In the genomic region with DNA sequence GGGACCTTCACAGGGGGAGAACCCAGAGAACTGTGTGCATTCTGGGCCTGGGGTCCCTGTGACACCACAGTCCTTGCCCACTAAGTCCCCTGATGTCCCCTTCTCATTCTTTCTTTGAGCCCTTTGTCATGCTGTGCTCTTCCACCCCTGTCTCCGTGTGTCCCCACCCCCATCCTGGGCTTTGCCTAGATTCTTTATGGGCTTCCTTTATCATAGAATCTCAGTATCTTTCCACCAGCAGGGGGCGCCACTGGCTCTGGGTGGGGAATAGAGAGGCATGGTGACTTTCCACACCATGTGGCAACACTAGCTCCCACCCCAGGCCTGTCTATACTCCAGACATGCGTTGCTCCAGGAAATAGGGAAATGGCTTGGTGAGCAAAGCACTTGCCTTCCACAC, we compare ENCODE assay signal across 8 mouse cellular contexts. TPM values are rescaled to one million over a fixed set of nuclear protein-coding genes. Genes with fewer than 3 reads are reported as not detected.
DNase-seq lines count a peak whose midpoint lies in the region; ATAC-seq and TF ChIP-seq lines count a peak whose summit lies in the region.

No protein-coding gene starts in this region.

- no peaks in the 10 kb centered on the region for H3K9me3 ChIP-seq in CH12.LX (replicated peaks; ENCODE audit: low read length)
- H3K9me3 ChIP-seq in forebrain, embryonic 11.5 days (ENCODE audit: control insufficient read depth, low read length): no peaks in the 10 kb centered on the region
- no peaks in the 10 kb centered on the region for H3K9me3 ChIP-seq in heart, embryonic 16.5 days (replicated peaks; ENCODE audit: control insufficient read depth, low read length)
- no peaks in the 10 kb centered on the region for H3K9me3 ChIP-seq in liver, embryonic 14.5 days (ENCODE audit: control insufficient read depth, low read length)
- no peaks in the 10 kb centered on the region for H3K9me3 ChIP-seq in stomach, embryonic 15.5 days

- H3K9ac ChIP-seq in CH12.LX (ENCODE audit: insufficient read depth, low read depth): peak overlapping the region; percentile 66
- peak overlapping the region; percentile 30; the same call in 1 of the 2 replicates for H3K9ac ChIP-seq in forebrain, embryonic 11.5 days (ENCODE audit: low read length)
- no peak overlapping the region for H3K9ac ChIP-seq in heart, embryonic 16.5 days (ENCODE audit: low read length)
- H3K9ac ChIP-seq in liver, embryonic 14.5 days (replicated peaks): no peak overlapping the region
- no peak overlapping the region for H3K9ac ChIP-seq in stomach, embryonic 15.5 days

- H3K4me2 ChIP-seq in CH12.LX (ENCODE audit: insufficient read depth, low read depth, poor library complexity, severe bottlenecking): peak overlapping the region; percentile 76
- no peak overlapping the region for H3K4me2 ChIP-seq in forebrain, embryonic 11.5 days (ENCODE audit: low read depth, low read length, severe bottlenecking)
- H3K4me2 ChIP-seq in heart, embryonic 16.5 days (ENCODE audit: low read depth, low read length): peak overlapping the region; percentile 10; the same call in 1 of the 2 replicates
- peak overlapping the region; percentile 21 for H3K4me2 ChIP-seq in liver, embryonic 14.5 days (ENCODE audit: low read depth)
- no peak overlapping the region for H3K4me2 ChIP-seq in stomach, embryonic 15.5 days

- peak; percentile 73 to 87 for TF ChIP-seq CTCF in CH12.LX (conservative IDR thresholded peaks at IDR 0.05 in 1 of 2, IDR thresholded peaks at IDR 0.05 in 1 of 2; ENCODE audit: low read depth in 2 of 2, low read length in 2 of 2)
- peak; percentile 86 for TF ChIP-seq CTCF in liver, embryonic 14.5 days (IDR thresholded peaks at IDR 0.05; ENCODE audit: low read depth)

- peaks cover 0 to 2% of the 10 kb centered on the region in 2 experiments for H3K36me3 ChIP-seq in CH12.LX (replicated peaks in 1 of 2; ENCODE audit: control insufficient read depth in 1 of 2, insufficient read depth in 1 of 2, low read length in 1 of 2)
- no peaks in the 10 kb centered on the region for H3K36me3 ChIP-seq in forebrain, embryonic 11.5 days (ENCODE audit: control insufficient read depth, insufficient read depth, low read length)
- no peaks in the 10 kb centered on the region for H3K36me3 ChIP-seq in heart, embryonic 16.5 days (ENCODE audit: control insufficient read depth, insufficient read depth)
- H3K36me3 ChIP-seq in liver, embryonic 14.5 days (replicated peaks; ENCODE audit: control insufficient read depth, insufficient read depth, low read depth): no peaks in the 10 kb centered on the region
- no peaks in the 10 kb centered on the region for H3K36me3 ChIP-seq in stomach, embryonic 15.5 days

- peak; percentile 92 for DNase-seq in CH12.LX (ENCODE audit: extremely low read depth)
- DNase-seq in c-Kit-positive CD71-negative TER-119-negative erythroid progenitor cells, embryonic 14.5 days (ENCODE audit: low read depth): peak; percentile 89
- DNase-seq in forebrain, embryonic 11.5 days (ENCODE audit: low spot score): peak; percentile 91
- DNase-seq in kidney, postnatal 25 days: peak; percentile 92 to 97
- peak; percentile 53 to 70 (median 63) for DNase-seq in liver, embryonic 14.5 days (ENCODE audit: low read depth in 3 of 3, low spot score in 3 of 3)
- DNase-seq in neural tube, embryonic 10.5 days (ENCODE audit: extremely low spot score, low spot score): peak; percentile 91

- peak; percentile 80 for TF ChIP-seq RAD21 in CH12.LX (IDR thresholded peaks at IDR 0.05; ENCODE audit: low read depth, low read length)

- dilution Hi-C loops in CH12.LX (cut with MboI; ENCODE audit: extremely low pct_ligation_motif_present, extremely low pct_unique_long_range_greater_than_20kb, low sequenced_read_pairs): no loop called here

- no peak for TF ChIP-seq EP300 in CH12.LX (IDR thresholded peaks at IDR 0.05; ENCODE audit: low read length)
- TF ChIP-seq EP300 in liver, embryonic 14.5 days (IDR thresholded peaks at IDR 0.05; ENCODE audit: low read depth): no peak

- H3K79me2 ChIP-seq in CH12.LX (replicated peaks; ENCODE audit: control insufficient read depth, extremely low read depth, insufficient read depth, poor library complexity, severe bottlenecking): no peaks in the 10 kb centered on the region

- H3K27ac ChIP-seq in CH12.LX (ENCODE audit: insufficient read depth, low read depth): peak overlapping the region; percentile 41
- H3K27ac ChIP-seq in forebrain, embryonic 11.5 days (ENCODE audit: low read depth, low read length): no peak overlapping the region
- H3K27ac ChIP-seq in heart, embryonic 16.5 days (ENCODE audit: low read length): peak overlapping the region; percentile 28
- no peak overlapping the region for H3K27ac ChIP-seq in liver, embryonic 14.5 days
- peak overlapping the region; percentile 63 for H3K27ac ChIP-seq in stomach, embryonic 15.5 days

- peak; percentile 62 for ATAC-seq in forebrain, embryonic 11.5 days (replicated peaks; ENCODE audit: low FRiP score)
- ATAC-seq in heart, embryonic 16.5 days (replicated peaks; ENCODE audit: extremely low read depth, insufficient read depth, low FRiP score): peak; percentile 49
- ATAC-seq in liver, embryonic 14.5 days (ENCODE audit: insufficient read depth): peak; percentile 59; the same call in 1 of the 2 replicates
- ATAC-seq in stomach, embryonic 15.5 days (ENCODE audit: insufficient read depth, low FRiP score, low read depth): peak; percentile 19; the same call in 1 of the 2 replicates

- H3K4me1 ChIP-seq in CH12.LX (ENCODE audit: control insufficient read depth in 1 of 2, insufficient read depth in 2 of 2): peaks cover 14 to 59% of the 10 kb centered on the region in 2 experiments
- H3K4me1 ChIP-seq in forebrain, embryonic 11.5 days (replicated peaks; ENCODE audit: control insufficient read depth, insufficient read depth, low read length): peaks cover 21% of the 10 kb centered on the region
- H3K4me1 ChIP-seq in heart, embryonic 16.5 days (ENCODE audit: control insufficient read depth, insufficient read depth, low read length): peaks cover 49% of the 10 kb centered on the region
- 0 out of 4 replicates have a peak, but pooled peaks cover 0 to 5% of the 10 kb centered on the region in 2 experiments for H3K4me1 ChIP-seq in liver, embryonic 14.5 days (replicated peaks; ENCODE audit: control insufficient read depth in 2 of 2, insufficient read depth in 2 of 2, low read length in 1 of 2)
- peaks cover 43% of the 10 kb centered on the region for H3K4me1 ChIP-seq in stomach, embryonic 15.5 days

- in situ Hi-C loops in CH12.LX (cut with MboI; ENCODE audit: low pct_ligation_motif_present, low pct_unique_long_range_greater_than_20kb, low sequenced_read_pairs): no loop called here

- 1% methylated on average over 3 of the region's 3 CpGs for WGBS in forebrain, embryonic 11.5 days
- WGBS in heart, embryonic 16.5 days: 11% methylated on average over 3 of the region's 3 CpGs
- WGBS in liver, embryonic 14.5 days (ENCODE audit: insufficient replicate concordance): 1% methylated on average over 3 of the region's 3 CpGs
- 6% methylated on average over 3 of the region's 3 CpGs for WGBS in stomach, embryonic 15.5 days

- no peaks in the 10 kb centered on the region for H3K27me3 ChIP-seq in CH12.LX (replicated peaks)
- H3K27me3 ChIP-seq in forebrain, embryonic 11.5 days (ENCODE audit: control insufficient read depth, insufficient read depth, low read length): peaks cover 3% of the 10 kb centered on the region; the same call in 1 of the 2 replicates
- H3K27me3 ChIP-seq in heart, embryonic 16.5 days (ENCODE audit: control insufficient read depth, insufficient read depth, low read length): no peaks in the 10 kb centered on the region
- H3K27me3 ChIP-seq in liver, embryonic 14.5 days (ENCODE audit: control insufficient read depth, insufficient read depth, low read length): no peaks in the 10 kb centered on the region
- H3K27me3 ChIP-seq in stomach, embryonic 15.5 days (replicated peaks): no peaks in the 10 kb centered on the region

- H3K4me3 ChIP-seq in CH12.LX (replicated peaks in 1 of 3; ENCODE audit: low read depth in 2 of 3, low read length in 2 of 3, poor library complexity in 1 of 3): peak overlapping the region in 1 of 3 experiments; percentile 41
- no peak overlapping the region for H3K4me3 ChIP-seq in forebrain, embryonic 11.5 days (ENCODE audit: low read depth, low read length)
- no peak overlapping the region for H3K4me3 ChIP-seq in heart, embryonic 16.5 days (ENCODE audit: low read length)
- no peak overlapping the region for H3K4me3 ChIP-seq in liver, embryonic 14.5 days (ENCODE audit: insufficient read depth in 1 of 2, low read depth in 2 of 2, low read length in 2 of 2)
- H3K4me3 ChIP-seq in stomach, embryonic 15.5 days (replicated peaks): no peak overlapping the region

- TF ChIP-seq POLR2A in CH12.LX (IDR thresholded peaks at IDR 0.05; ENCODE audit: low read depth, low read length): no peak

TF ChIP-seq in CH12.LX, 34 proteins besides CTCF, POLR2A, EP300 and RAD21 (continues in another document):
- TF ChIP-seq RCOR1 (conservative IDR thresholded peaks at IDR 0.05; ENCODE audit: low read depth, low read length) (0 out of 2 replicates have a peak, but pooled peaks have one; percentile 41), ZC3H11A (IDR thresholded peaks at IDR 0.05; ENCODE audit: low read depth, low read length) (peak; percentile 69), TCF12 (IDR thresholded peaks at IDR 0.05; ENCODE audit: low read depth, low read length) (0 out of 2 replicates have a peak, but pooled peaks have one; percentile 21), MAZ (IDR thresholded peaks at IDR 0.05; ENCODE audit: low read depth, low read length) (peak; percentile 68), CHD2 (IDR thresholded peaks at IDR 0.05; ENCODE audit: low read length) (peak; percentile 72)

RNA-seq across cellular contexts. Expression of a gene that starts 46.1 kb away (rescaled TPM):
- total RNA-seq in CH12.LX (2012; rRNA removed): 7.8 and 9.2 TPM in 2 replicates
- total RNA-seq in CH12.LX (2014; rRNA removed): 13.8 and 14.6 TPM in 2 replicates
- 15.4 and 16.5 TPM in 2 replicates for polyA plus RNA-seq in CH12.LX (2012; ENCODE audit: insufficient read length, low read depth)
- 12.7 and 15.1 TPM in 2 replicates for polyA plus RNA-seq in forebrain, embryonic 11.5 days (2014; fragmentation: Nextera tagmentation; extraction: Ambion mirVana)
- polyA plus RNA-seq in heart, embryonic 16.5 days (2015; fragmentation: Nextera tagmentation; extraction: Ambion mirVana): 23.7 and 25.1 TPM in 2 replicates
- 5.5 and 5.6 TPM in 2 replicates for polyA plus RNA-seq in liver, embryonic 14.5 days (2012; rRNA removed)
- 6.0 and 6.3 TPM in 2 replicates for polyA plus RNA-seq in liver, embryonic 14.5 days (2014; fragmentation: Nextera tagmentation; extraction: Ambion mirVana)
- polyA plus RNA-seq in stomach, embryonic 15.5 days (2015; fragmentation: Nextera tagmentation; extraction: Ambion mirVana): 14.7 and 15.9 TPM in 2 replicates

RNA-seq across cellular contexts. Expression of a gene that starts 57.1 kb away (rescaled TPM):
- total RNA-seq in CH12.LX (2012; rRNA removed) (0.04 TPM in 1 of 2 replicates, not detected in the other), CH12.LX (2014; rRNA removed) (not detected in 2 replicates)
- not detected in 2 replicates for polyA plus RNA-seq in CH12.LX (2012; ENCODE audit: insufficient read length, low read depth)
- polyA plus RNA-seq in forebrain, embryonic 11.5 days (2014; fragmentation: Nextera tagmentation; extraction: Ambion mirVana): 0.36 TPM in 1 of 2 replicates, not detected in the other
- not detected in 2 replicates for polyA plus RNA-seq in heart, embryonic 16.5 days (2015; fragmentation: Nextera tagmentation; extraction: Ambion mirVana)
- polyA plus RNA-seq in liver, embryonic 14.5 days (2012; rRNA removed): 0.01 TPM in 1 of 2 replicates, not detected in the other
- polyA plus RNA-seq in liver, embryonic 14.5 days (2014; fragmentation: Nextera tagmentation; extraction: Ambion mirVana): not detected in 2 replicates
- 0.12 and 0.13 TPM in 2 replicates for polyA plus RNA-seq in stomach, embryonic 15.5 days (2015; fragmentation: Nextera tagmentation; extraction: Ambion mirVana)

Comparison
In these comparisons a context has a peak if more than half of its experiments do, and no peak if none do; other contexts are left out.
1. H3K27ac ChIP-seq: peak in CH12.LX (single experiment), heart, embryonic 16.5 days (single experiment) and stomach, embryonic 15.5 days (single experiment); none in forebrain, embryonic 11.5 days (single experiment) and liver, embryonic 14.5 days (single experiment).
2. H3K4me2 ChIP-seq: peak in CH12.LX (single experiment), heart, embryonic 16.5 days (single experiment) and liver, embryonic 14.5 days (single experiment); none in forebrain, embryonic 11.5 days (single experiment) and stomach, embryonic 15.5 days (single experiment).
3. H3K9ac ChIP-seq: peak in CH12.LX (single experiment) and forebrain, embryonic 11.5 days (single experiment); none in heart, embryonic 16.5 days (single experiment), liver, embryonic 14.5 days (single experiment) and stomach, embryonic 15.5 days (single experiment).
4. Peak in every context shown above with its lines, with median percentiles within 50 percentile points of each other: DNase-seq and ATAC-seq.